ENCODE assay signal across 9 mouse cellular contexts in the genomic region with DNA sequence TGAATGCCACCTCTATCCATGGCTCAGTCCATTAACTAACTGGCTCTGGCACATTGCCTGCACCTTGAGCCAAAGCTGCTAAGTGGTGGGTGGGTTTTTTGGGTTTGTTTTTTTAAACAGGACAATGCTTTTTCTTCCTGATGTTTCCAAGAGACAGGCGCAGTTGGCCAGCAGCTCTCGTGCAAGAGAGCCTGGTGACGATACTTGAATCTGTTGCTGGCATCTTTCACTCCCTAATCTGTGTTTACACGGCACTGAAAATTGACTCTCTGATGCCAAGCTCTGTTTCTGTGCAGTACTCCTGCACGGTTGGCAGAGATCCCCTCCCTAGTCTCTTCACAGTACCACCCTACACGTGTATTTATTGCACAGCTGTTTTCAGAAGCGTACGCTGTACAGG. TPM values are rescaled to one million over a fixed set of nuclear protein-coding genes. Genes with fewer than 3 reads are reported as not detected.
DNase-seq lines count a peak whose midpoint lies in the region; ATAC-seq and TF ChIP-seq lines count a peak whose summit lies in the region.
"Had no signal": no experiment of that assay in that cellular context is flagged by ENCODE, and none has a peak within 500 bp of the region (broad histone marks: within the 10 kb centered on the region; RNA-seq: fewer than 3 reads in every experiment).

No protein-coding gene starts in this region.

- no peak overlapping the region; the same call in 1 of the 2 replicates for H3K9ac ChIP-seq in hindbrain, embryonic 13.5 days
- H3K9ac ChIP-seq: embryonic facial prominence, embryonic 12.5 days had no signal

- peak overlapping the region; percentile 66 for H3K27ac ChIP-seq in hindbrain, embryonic 13.5 days
- H3K27ac ChIP-seq in hindbrain, embryonic 10.5 days: no peak overlapping the region
- no peak overlapping the region for H3K27ac ChIP-seq in limb, embryonic 10.5 days
- H3K27ac ChIP-seq: embryonic facial prominence, embryonic 12.5 days had no signal

- H3K36me3 ChIP-seq in hindbrain, embryonic 13.5 days: peaks cover 2% of the 10 kb centered on the region
- H3K36me3 ChIP-seq in hindbrain, embryonic 10.5 days: peaks cover 5% of the 10 kb centered on the region
- H3K36me3 ChIP-seq in limb, embryonic 10.5 days: peaks cover 2% of the 10 kb centered on the region; the same call in 1 of the 2 replicates

- peaks cover 5% of the 10 kb centered on the region; the same call in 1 of the 2 replicates for H3K4me1 ChIP-seq in hindbrain, embryonic 13.5 days (replicated peaks)
- H3K4me1 ChIP-seq in hindbrain, embryonic 10.5 days (replicated peaks): no peaks in the 10 kb centered on the region
- H3K4me1 ChIP-seq in limb, embryonic 10.5 days: no peaks in the 10 kb centered on the region
- H3K4me1 ChIP-seq: embryonic facial prominence, embryonic 12.5 days had no signal

- DNase-seq in hindbrain, embryonic 10.5 days (ENCODE audit: low spot score): no peak
- peak; percentile 90 for DNase-seq in brain, embryonic 14.5 days (ENCODE audit: low read depth)
- DNase-seq in frontal cortex, postnatal 10 days (ENCODE audit: low spot score in 2 of 2): peak; percentile 22 to 40
- DNase-seq in left cerebral cortex, postnatal 14 days (ENCODE audit: low spot score in 2 of 2): peak; percentile 48 to 68
- peak; percentile 48 for DNase-seq in right cerebral cortex, postnatal 25 days
- DNase-seq in limb, embryonic 10.5 days (ENCODE audit: low spot score): no peak

- TF ChIP-seq CTCF in brain, embryonic 14.5 days (IDR thresholded peaks at IDR 0.05; ENCODE audit: borderline replicate concordance, extremely low read depth, insufficient read depth, insufficient read length): no peak

- WGBS in hindbrain, embryonic 13.5 days: 67% methylated on average over 8 of the region's 8 CpGs
- WGBS in hindbrain, embryonic 10.5 days: 88% methylated on average over 8 of the region's 8 CpGs
- 90% methylated on average over 8 of the region's 8 CpGs for WGBS in limb, embryonic 10.5 days

- no peak overlapping the region for H3K4me2 ChIP-seq in hindbrain, embryonic 13.5 days
- H3K4me2 ChIP-seq: embryonic facial prominence, embryonic 12.5 days had no signal

- intact Hi-C loops in left cerebral cortex, postnatal 14 days (cut with DNase I): no loop called here

- H3K4me3 ChIP-seq in hindbrain, embryonic 13.5 days: no peak overlapping the region
- H3K4me3 ChIP-seq in hindbrain, embryonic 10.5 days: no peak overlapping the region
- H3K4me3 ChIP-seq in limb, embryonic 10.5 days: no peak overlapping the region
- H3K4me3 ChIP-seq: embryonic facial prominence, embryonic 12.5 days had no signal

- TF ChIP-seq POLR2A in brain, embryonic 14.5 days (IDR thresholded peaks at IDR 0.05; ENCODE audit: borderline replicate concordance, extremely low read depth, insufficient read depth, insufficient read length, poor library complexity, severe bottlenecking): no peak

- no peaks in the 10 kb centered on the region for H3K27me3 ChIP-seq in hindbrain, embryonic 13.5 days
- H3K27me3 ChIP-seq in hindbrain, embryonic 10.5 days (ENCODE audit: insufficient read depth, poor library complexity, severe bottlenecking): no peaks in the 10 kb centered on the region
- no peaks in the 10 kb centered on the region for H3K27me3 ChIP-seq in limb, embryonic 10.5 days (ENCODE audit: low read depth, poor library complexity, severe bottlenecking)
- H3K27me3 ChIP-seq: embryonic facial prominence, embryonic 12.5 days had no signal

- H3K9me3 ChIP-seq in hindbrain, embryonic 13.5 days: no peaks in the 10 kb centered on the region
- H3K9me3 ChIP-seq in hindbrain, embryonic 10.5 days: no peaks in the 10 kb centered on the region
- no peaks in the 10 kb centered on the region for H3K9me3 ChIP-seq in limb, embryonic 10.5 days (replicated peaks)
- H3K9me3 ChIP-seq: embryonic facial prominence, embryonic 12.5 days had no signal

- 0 out of 2 replicates have a peak, but pooled peaks have one; percentile 52 for ATAC-seq in hindbrain, embryonic 13.5 days (ENCODE audit: low FRiP score)
- no peak for ATAC-seq in erythroblast, adult 5-6 weeks (replicated peaks; ENCODE audit: low FRiP score, poor library complexity, severe bottlenecking)

RNA-seq across cellular contexts. Expression of gene Chrm4, which starts 56.3 kb away (rescaled TPM):
- 1.0 and 1.1 TPM in 2 replicates for polyA plus RNA-seq in hindbrain, embryonic 13.5 days (2015; fragmentation: Nextera tagmentation; extraction: Ambion mirVana)
- 0.48 and 0.95 TPM in 2 replicates for polyA plus RNA-seq in hindbrain, embryonic 10.5 days (2016; fragmentation: Nextera tagmentation; extraction: Ambion mirVana)
- polyA plus RNA-seq in brain, embryonic 14.5 days (2012; rRNA removed): 2.0 and 2.5 TPM in 2 replicates
- 10 to 100 TPM; 37.3 to 42.0 TPM for total RNA-seq in left cerebral cortex, postnatal 14 days (2021)
- total RNA-seq in erythroblast, adult 5-6 weeks (2015; ENCODE audit: low replicate concordance): not detected in 2 replicates
- not detected in 2 replicates for total RNA-seq in erythroblast, adult 5-6 weeks (2017; ENCODE audit: low replicate concordance)
- polyA plus RNA-seq in limb, embryonic 10.5 days (2016; fragmentation: Nextera tagmentation; extraction: Ambion mirVana): 0.67 and 0.76 TPM in 2 replicates

Comparison
In these comparisons a context has a peak if more than half of its experiments do, and no peak if none do; other contexts are left out.
1. DNase-seq: peak in brain, embryonic 14.5 days (single experiment), frontal cortex, postnatal 10 days (2 of 2), left cerebral cortex, postnatal 14 days (2 of 2) and right cerebral cortex, postnatal 25 days (single experiment); none in hindbrain, embryonic 10.5 days (single experiment) and limb, embryonic 10.5 days (single experiment).